In the genomic region with DNA sequence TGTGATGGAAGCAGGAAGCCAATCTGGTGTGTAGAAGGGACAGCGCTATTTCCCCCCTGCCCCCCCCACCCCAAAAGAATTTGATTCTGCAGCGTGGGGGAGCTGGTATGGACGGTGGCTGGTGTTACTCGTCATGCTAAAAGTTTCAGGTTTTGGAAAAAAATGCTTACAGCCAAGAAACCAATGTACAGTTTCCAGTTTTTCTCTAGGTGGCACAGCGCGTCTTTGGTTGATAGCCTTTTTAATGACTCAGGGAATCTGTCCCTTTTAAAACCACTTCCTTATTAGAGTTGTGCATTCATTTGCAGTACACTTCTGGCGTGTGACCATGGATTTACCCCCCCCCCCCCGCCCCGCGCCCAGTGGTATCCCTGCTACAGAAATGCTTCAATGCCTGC, we compare ENCODE assay signal across 9 mouse cellular contexts. TPM values are rescaled to one million over a fixed set of nuclear protein-coding genes. Genes with fewer than 3 reads are reported as not detected.
DNase-seq lines count a peak whose midpoint lies in the region; ATAC-seq lines count a peak whose summit lies in the region.
"Had no signal": no experiment of that assay in that cellular context is flagged by ENCODE, and none has a peak within 500 bp of the region (broad histone marks: within the 10 kb centered on the region; RNA-seq: fewer than 3 reads in every experiment).

No protein-coding gene starts in this region.

- 16% methylated on average over 10 of the region's 10 CpGs for WGBS in heart, embryonic 14.5 days
- WGBS in embryonic facial prominence, embryonic 11.5 days = 14% methylated on average over 10 of the region's 10 CpGs
- 11% methylated on average over 10 of the region's 10 CpGs for WGBS in hindbrain, embryonic 16.5 days
- 10% methylated on average over 10 of the region's 10 CpGs for WGBS in midbrain, embryonic 13.5 days

- no peaks in the 10 kb centered on the region for H3K9me3 ChIP-seq in heart, embryonic 14.5 days (ENCODE audit: control insufficient read depth, low read length)
- no peaks in the 10 kb centered on the region for H3K9me3 ChIP-seq in embryonic facial prominence, embryonic 11.5 days (replicated peaks; ENCODE audit: control insufficient read depth, low read length)
- H3K9me3 ChIP-seq in hindbrain, embryonic 16.5 days (ENCODE audit: control insufficient read depth, low read length) = no peaks in the 10 kb centered on the region
- H3K9me3 ChIP-seq in midbrain, embryonic 13.5 days = no peaks in the 10 kb centered on the region

- H3K9ac ChIP-seq in heart, embryonic 14.5 days (ENCODE audit: low read length) = peak overlapping the region; percentile 75; the same call in 1 of the 2 replicates
- H3K9ac ChIP-seq in embryonic facial prominence, embryonic 11.5 days (replicated peaks; ENCODE audit: low read length) = peak overlapping the region; percentile 79
- peak overlapping the region; percentile 91 for H3K9ac ChIP-seq in hindbrain, embryonic 16.5 days (ENCODE audit: low read depth, low read length)
- H3K9ac ChIP-seq in midbrain, embryonic 13.5 days (replicated peaks) = peak overlapping the region; percentile 77; the same call in 1 of the 2 replicates

- no peak for ATAC-seq in heart, embryonic 14.5 days (ENCODE audit: insufficient number of reproducible peaks, insufficient read depth, low FRiP score, low read depth)
- ATAC-seq in embryonic facial prominence, embryonic 11.5 days (replicated peaks; ENCODE audit: insufficient number of reproducible peaks, low FRiP score, low TSS enrichment, low read depth) = no peak
- no peak for ATAC-seq in hindbrain, embryonic 16.5 days
- no peak for ATAC-seq in midbrain, embryonic 13.5 days

- peak overlapping the region; percentile 66 to 86 for H3K4me3 ChIP-seq in heart, embryonic 14.5 days (ENCODE audit: control insufficient read depth in 1 of 2, insufficient read depth in 1 of 2, low read depth in 1 of 2, low read length in 2 of 2)
- peak overlapping the region; percentile 74 for H3K4me3 ChIP-seq in embryonic facial prominence, embryonic 11.5 days (ENCODE audit: low read depth, low read length)
- peak overlapping the region; percentile 75 for H3K4me3 ChIP-seq in hindbrain, embryonic 16.5 days (ENCODE audit: low read length)
- H3K4me3 ChIP-seq in midbrain, embryonic 13.5 days (replicated peaks) = peak overlapping the region; percentile 66

- H3K4me2 ChIP-seq in heart, embryonic 14.5 days (ENCODE audit: low read length) = peak overlapping the region; percentile 95
- peak overlapping the region; percentile 80 for H3K4me2 ChIP-seq in embryonic facial prominence, embryonic 11.5 days (ENCODE audit: low read depth, low read length)
- H3K4me2 ChIP-seq in hindbrain, embryonic 16.5 days (ENCODE audit: low read length) = peak overlapping the region; percentile 89
- peak overlapping the region; percentile 84 for H3K4me2 ChIP-seq in midbrain, embryonic 13.5 days (replicated peaks)

- no peaks in the 10 kb centered on the region for H3K36me3 ChIP-seq in heart, embryonic 14.5 days (ENCODE audit: control insufficient read depth, insufficient read depth, low read length)
- H3K36me3 ChIP-seq in embryonic facial prominence, embryonic 11.5 days (replicated peaks; ENCODE audit: control insufficient read depth, insufficient read depth, low read depth, low read length) = no peaks in the 10 kb centered on the region
- no peaks in the 10 kb centered on the region for H3K36me3 ChIP-seq in hindbrain, embryonic 16.5 days (ENCODE audit: control insufficient read depth, insufficient read depth, low read length)
- no peaks in the 10 kb centered on the region for H3K36me3 ChIP-seq in midbrain, embryonic 13.5 days

- H3K4me1 ChIP-seq in heart, embryonic 14.5 days (ENCODE audit: control insufficient read depth in 2 of 2, insufficient read depth in 2 of 2, low read length in 2 of 2) = peaks cover 9 to 15% of the 10 kb centered on the region in 2 experiments
- no peaks in the 10 kb centered on the region for H3K4me1 ChIP-seq in embryonic facial prominence, embryonic 11.5 days (ENCODE audit: control insufficient read depth, insufficient read depth, low read length)
- H3K4me1 ChIP-seq in hindbrain, embryonic 16.5 days (ENCODE audit: control insufficient read depth, insufficient read depth, low read depth, low read length) = peaks cover 16% of the 10 kb centered on the region
- peaks cover 20% of the 10 kb centered on the region for H3K4me1 ChIP-seq in midbrain, embryonic 13.5 days (replicated peaks)

- H3K27ac ChIP-seq in heart, embryonic 14.5 days (replicated peaks in 1 of 2; ENCODE audit: control insufficient read depth in 1 of 2, insufficient read depth in 1 of 2, low read depth in 2 of 2, low read length in 2 of 2) = no peak overlapping the region
- H3K27ac ChIP-seq in embryonic facial prominence, embryonic 11.5 days (replicated peaks; ENCODE audit: low read depth, low read length) = no peak overlapping the region
- no peak overlapping the region for H3K27ac ChIP-seq in hindbrain, embryonic 16.5 days (ENCODE audit: low read depth, low read length)
- no peak overlapping the region for H3K27ac ChIP-seq in midbrain, embryonic 13.5 days

- DNase-seq in heart, adult 8-10 months (ENCODE audit: low spot score) = no peak
- peak; percentile 16 for DNase-seq in embryonic facial prominence, embryonic 11.5 days (ENCODE audit: low spot score)
- no peak for DNase-seq in thymus, postnatal 10 days (ENCODE audit: low spot score in 2 of 2)
- no peak for DNase-seq in adrenal gland, postnatal 36 days
- DNase-seq in thymus, postnatal 14 days = no peak
- DNase-seq: adrenal gland, adult 8-10 months had no signal

- H3K27me3 ChIP-seq in heart, embryonic 14.5 days (ENCODE audit: control insufficient read depth, insufficient read depth, low read length) = no peaks in the 10 kb centered on the region
- no peaks in the 10 kb centered on the region for H3K27me3 ChIP-seq in embryonic facial prominence, embryonic 11.5 days (ENCODE audit: control insufficient read depth, insufficient read depth, low read length)
- H3K27me3 ChIP-seq in hindbrain, embryonic 16.5 days (replicated peaks; ENCODE audit: control insufficient read depth, insufficient read depth, low read length) = no peaks in the 10 kb centered on the region
- H3K27me3 ChIP-seq in midbrain, embryonic 13.5 days = peaks cover 7% of the 10 kb centered on the region

RNA-seq across cellular contexts. Expression of a gene that starts 1.9 kb away (rescaled TPM):
- polyA plus RNA-seq in heart, embryonic 14.5 days (2014; fragmentation: Nextera tagmentation; extraction: Ambion mirVana) = 2.9 and 3.1 TPM in 2 replicates
- total RNA-seq in heart, adult 8-10 months (2022) = under 1 TPM; 0.43 to 0.75 (median 0.61) TPM
- polyA plus RNA-seq in embryonic facial prominence, embryonic 11.5 days (2014; fragmentation: Nextera tagmentation; extraction: Ambion mirVana) = 5.6 and 5.9 TPM in 2 replicates
- polyA plus RNA-seq in hindbrain, embryonic 16.5 days (2015; fragmentation: Nextera tagmentation; extraction: Ambion mirVana) = 16.6 and 16.7 TPM in 2 replicates
- polyA plus RNA-seq in midbrain, embryonic 13.5 days (2015; fragmentation: Nextera tagmentation; extraction: Ambion mirVana) = 14.4 and 16.0 TPM in 2 replicates
- total RNA-seq in adrenal gland, postnatal 36 days (2021) = under 1 TPM; 0.53 to 0.79 TPM
